Mouse (Mus musculus) kidney, postnatal 36 days (tissue): ENCODE measurements around the gene Tmem97.

Experiments
- DNase-seq, 2 experiments: peaks; one replicate each; pipeline ENCODE4 v3.0.0; 2021 to 2022; ENCODE audit warnings: mixed read lengths in 2 of 2

The Tmem97 gene

DNA sequence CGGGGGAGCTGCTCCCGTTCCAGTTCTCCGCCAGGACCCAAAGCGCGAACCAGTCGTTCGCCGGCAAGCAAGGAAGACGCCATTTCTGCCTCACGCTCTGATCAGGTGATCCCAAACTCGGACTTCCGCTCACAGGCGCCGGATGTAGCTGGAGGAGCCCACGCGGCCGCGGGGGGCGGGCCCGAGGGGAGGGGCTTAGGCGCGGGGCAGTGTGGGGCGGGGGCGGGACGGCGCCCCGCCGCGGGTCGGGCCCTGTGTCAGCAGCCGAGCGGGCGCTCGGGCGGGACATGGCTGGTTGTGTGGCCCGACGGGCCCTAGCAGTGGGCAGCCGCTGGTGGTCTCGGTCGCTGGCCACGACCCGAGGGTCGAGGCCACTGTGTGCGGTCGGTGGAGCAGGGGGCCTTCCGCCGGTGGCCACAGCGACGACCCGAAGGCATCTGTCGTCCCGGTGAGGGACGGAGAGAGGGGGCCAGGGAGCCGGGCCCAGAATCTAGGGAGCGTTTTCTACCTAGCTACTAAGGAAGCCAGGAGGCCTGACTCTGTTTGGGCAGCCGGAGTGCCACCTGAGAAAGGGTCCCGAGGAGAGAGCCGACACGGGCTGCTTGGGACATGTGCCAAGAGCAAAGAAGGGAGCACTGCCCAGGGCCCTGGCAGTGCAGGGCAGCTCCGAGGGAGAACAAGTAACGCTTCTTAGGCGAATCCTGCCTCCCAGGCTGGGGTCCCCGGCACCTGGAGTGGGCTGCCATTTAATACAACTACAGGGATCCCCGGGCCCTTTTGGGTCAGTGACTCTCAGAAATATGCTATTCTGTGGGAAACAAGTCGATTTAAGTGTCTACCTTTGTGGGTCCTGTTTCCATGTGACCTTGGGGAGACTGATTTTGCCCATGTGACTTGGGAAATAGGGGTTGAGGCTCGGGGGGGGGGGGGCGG lies 38.3 kb downstream of the Tmem97 start, which contains the start of the genes Tmem199 and Poldip2:
Tmem199 (minus strand) TSS at position 148 of the 933 bp plus-strand sequence.
Poldip2 (plus strand) TSS at position 169 of the 933 bp plus-strand sequence.
- DNase-seq: peak; percentile 93 to 96

DNA sequence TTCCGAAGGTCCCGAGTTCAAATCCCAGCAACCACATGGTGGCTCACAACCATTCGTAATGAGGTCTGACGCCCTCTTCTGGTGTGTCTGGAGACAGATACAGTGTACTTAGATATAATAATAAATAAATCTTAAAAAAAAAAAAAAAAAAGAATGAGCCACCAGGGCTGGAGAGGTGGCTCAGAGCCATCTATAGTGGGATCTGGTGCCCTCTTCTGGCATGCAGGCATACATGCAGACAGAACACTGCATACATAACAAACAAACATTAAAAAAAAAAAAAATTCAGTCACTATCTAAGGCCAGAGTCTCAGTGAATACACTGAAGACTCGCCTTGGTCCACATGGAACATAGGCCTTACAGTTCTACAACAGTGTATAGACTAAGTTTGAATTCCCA lies 41.4 kb downstream of the Tmem97 start:
- peak in 1 of 2 experiments; percentile 45 for DNase-seq

DNA sequence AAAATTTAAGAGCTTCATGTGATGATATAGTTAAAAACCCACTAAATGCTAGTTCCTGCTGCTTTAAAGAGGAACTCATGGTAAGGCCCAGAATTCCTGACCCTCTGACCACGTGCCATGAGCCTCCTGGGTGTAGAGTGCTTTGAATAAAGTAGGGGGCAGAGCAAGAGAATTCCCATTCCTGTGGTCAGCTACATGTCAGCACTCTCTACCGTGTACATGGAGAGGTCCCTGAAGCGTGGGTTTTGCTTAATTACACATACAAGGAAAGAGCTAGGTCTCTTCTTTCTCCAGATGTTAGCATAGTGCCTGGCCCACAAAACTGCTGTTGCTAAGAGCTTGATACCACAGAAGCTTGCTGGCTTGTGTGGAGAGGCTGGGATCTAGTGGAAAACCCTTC lies 45.1 kb downstream of the Tmem97 start:
- DNase-seq: no peak

DNA sequence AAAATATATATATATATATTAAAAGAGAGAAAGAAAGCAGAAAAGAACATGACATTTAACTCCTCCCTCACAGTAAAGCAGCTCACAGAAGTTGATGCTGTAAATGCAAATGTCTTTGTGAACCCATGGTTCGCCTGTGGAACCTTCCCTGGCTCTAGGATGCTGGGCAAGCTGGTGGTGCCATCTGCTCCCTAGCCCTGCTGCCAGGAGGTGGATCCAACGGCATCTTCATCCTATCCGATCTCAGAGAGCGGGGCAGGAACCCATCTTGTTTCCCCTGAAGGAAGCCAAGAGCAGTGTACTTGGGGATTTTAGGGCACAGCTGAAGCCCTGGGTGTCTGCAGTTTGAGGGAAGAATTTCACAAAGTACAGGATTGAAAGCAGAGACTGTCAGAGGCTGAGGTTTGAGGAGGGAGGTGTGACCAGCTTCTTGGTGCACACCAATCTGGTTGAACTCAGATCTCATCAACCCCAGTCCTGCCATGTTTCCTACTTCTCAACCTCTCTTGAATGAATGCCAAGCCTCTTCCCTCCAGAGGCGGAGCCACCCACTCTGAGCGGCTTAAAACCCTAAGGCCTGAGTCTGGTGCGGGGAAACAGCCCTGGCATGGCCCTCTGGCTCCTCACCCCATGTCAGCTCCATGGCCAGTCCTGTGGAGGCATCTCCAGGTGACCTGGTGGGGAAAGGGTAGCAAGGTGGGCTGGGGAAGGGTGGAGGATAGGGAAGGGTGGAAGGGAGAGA lies 47.5 kb downstream of the Tmem97 start, which contains the start of gene Sebox:
Sebox (plus strand) TSS at position 539 of the 742 bp plus-strand sequence.
- no peak for DNase-seq

DNA sequence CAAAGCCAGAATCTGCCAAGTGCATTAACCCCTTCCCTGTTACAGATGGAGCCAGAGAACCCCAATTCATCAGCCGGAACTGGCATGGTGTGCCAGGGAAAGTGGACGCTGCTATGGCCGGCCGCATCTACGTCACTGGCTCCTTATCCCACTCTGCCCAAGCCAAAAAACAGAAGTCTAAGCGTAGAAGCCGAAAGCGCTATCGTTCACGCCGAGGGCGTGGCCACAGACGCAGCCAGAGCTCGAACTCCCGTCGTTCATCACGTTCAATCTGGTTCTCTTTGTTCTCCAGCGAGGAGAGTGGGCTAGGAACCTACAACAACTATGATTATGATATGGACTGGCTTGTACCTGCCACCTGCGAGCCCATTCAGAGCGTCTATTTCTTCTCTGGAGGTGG lies 49.0 kb downstream of the Tmem97 start:
- DNase-seq: no peak

DNA sequence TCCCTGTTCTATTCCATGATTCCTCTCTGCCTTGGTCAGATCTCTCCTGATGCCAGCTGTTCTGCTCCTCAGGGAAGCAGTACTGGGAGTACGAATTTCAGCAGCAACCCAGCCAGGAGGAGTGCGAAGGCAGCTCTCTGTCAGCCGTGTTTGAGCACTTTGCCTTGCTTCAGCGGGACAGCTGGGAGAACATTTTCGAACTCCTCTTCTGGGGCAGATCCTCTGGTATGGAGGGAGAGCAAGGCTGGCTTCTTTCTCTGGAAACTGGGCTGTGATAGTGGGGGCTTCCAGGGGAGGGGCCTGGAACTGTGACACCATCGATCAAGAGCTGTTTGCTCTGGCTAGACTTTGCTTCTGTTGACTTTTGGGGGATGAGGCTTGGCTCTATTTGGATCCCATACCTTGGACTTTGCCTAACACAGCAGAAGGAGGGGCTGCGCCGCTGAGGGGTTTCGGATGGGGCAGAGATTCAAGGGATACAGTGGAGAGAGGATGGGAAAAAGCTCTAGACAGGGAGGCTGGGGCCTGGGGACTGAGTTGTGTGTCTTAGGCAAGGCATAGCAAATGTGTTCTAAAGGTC lies 49.9 kb downstream of the Tmem97 start:
- no peak for DNase-seq

DNA sequence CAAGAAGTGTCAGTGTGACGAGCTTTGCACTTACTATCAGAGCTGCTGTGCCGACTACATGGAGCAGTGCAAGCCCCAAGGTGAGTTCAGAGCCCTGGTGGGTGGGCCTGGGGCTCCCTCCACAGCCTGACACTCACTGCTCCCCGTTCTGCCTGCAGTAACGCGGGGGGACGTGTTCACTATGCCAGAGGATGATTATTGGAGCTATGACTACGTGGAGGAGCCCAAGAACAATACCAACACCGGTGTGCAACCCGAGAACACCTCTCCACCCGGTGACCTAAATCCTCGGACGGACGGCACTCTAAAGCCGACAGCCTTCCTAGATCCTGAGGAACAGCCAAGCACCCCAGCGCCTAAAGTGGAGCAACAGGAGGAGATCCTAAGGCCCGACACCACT lies 51.0 kb downstream of the Tmem97 start:
- no peak for DNase-seq

DNA sequence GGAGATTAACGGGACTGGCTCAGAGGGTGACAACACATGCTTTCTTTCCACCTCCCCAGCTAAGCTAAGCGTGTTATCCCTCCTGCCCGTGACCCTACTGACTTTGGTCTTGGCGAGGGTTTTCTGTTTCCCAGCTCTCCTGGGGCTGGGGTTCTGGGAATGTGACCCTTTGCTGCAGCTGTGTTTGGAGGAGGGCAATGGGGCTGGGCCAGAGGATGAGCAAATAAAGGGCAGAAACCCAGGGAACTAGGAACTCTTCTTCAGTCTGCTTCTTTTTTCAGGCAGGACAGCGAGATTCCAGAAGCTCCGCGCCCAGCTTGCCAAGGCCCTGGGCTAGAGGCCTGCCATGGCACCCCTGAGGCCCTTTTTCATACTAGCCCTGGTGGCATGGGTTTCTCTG lies 51.6 kb downstream of the Tmem97 start, which contains the start of gene Vtn:
Vtn (plus strand) TSS at position 88 of the 400 bp plus-strand sequence.
- DNase-seq: no peak

DNA sequence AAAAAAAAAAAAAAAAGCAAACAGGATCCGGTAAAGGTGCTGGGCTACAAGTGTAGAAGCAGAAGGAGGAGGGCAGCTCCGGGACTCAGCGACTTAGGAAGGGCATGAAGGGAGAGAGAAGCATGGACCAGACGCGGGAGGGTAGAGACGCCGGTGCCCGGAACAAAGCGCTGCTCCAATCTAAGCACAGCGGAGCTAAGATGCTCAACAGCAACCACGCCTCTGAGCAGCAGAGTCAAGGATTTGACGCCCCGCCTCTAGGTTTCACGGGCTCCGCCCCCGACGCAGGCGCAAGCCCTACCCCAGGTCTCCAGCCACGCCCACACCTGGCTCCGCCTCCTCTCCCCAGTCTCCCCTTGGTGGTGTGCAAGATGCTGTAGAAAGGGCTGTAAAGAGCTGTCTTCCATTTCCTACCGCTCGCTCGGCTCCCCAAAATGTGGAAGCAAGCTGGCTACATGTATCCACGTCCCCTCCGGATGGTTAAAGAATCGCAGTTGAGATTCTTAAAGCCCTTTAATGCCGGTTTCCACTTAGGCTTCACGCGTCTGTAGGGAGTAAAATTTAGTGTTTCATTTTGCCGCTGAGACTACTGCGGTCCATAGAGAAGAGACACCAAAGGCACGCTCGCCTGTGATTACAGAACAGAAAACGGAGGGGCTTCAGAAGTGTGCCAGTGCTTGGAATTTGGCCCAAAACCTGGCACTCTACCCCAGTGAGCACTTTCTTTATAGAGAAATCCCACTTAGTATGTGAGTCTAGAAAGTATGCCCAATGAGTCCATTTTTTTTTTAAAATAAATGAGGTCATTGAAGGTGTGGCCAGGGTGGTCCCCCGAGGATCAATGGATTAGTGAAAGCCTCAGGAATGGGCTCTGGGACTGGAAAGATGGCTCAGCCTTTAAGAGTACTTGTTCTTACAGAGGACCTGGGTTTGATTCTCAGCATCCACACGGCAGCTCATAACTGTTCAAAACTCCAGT lies 52.7 kb downstream of the Tmem97 start, which contains the start of gene Sarm1:
Sarm1 (minus strand) TSS at position 211 of the 979 bp plus-strand sequence.
- DNase-seq: peak; percentile 93 to 97

DNA sequence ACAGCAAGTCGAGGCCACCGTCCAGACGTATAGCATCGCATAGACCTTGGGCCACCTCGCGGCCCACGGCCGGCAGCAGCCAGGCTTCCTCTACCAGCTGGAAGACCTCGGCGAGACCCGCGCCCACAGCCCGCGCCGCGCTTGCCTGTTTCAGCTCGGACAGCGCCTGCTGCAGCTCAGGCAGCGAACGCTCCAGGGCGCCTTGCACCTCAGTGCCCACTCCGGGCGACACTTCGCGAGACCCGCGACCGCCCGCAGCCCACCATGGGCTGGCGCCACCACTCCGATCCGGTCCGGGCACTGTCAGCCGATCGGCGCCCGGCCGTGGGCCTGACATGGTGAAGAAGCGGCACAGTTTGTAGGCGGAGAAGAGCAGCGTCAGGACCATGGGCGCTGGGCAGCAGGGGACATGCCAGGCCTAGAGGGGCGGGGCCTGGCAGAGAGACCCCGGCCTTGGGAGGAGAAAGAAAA lies 53.5 kb downstream of the Tmem97 start:
- DNase-seq: peak in 1 of 2 experiments; percentile 36

DNA sequence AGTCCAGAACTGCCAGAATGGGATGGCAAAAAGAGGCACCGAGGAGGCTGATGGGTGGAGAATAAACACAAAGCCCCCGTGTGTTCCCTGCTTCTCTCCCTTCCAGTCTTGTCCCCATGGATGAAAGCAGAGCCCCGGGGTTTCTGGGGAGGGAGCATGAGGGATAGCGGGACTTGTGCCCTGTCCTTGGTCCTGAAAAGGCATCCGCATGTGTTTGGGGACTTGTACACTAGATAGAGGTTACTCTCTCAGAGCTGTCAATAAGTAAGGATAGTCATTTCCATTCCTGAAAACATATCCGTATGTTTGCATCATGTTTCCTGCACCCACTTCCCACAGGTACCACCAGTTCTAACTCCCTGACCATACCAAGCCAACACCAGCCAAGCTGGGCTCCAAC lies 54.7 kb downstream of the Tmem97 start:
- DNase-seq: peak in 1 of 2 experiments; percentile 66
